Mouse (Mus musculus): Measurements from ENCODE around the gene Mterf4. TPM values are rescaled to one million over a fixed set of nuclear protein-coding genes. Genes with fewer than 3 reads are reported as not detected.
"Not testable (repeated sequence)": the region's sequence is repeated elsewhere in the genome, so short reads cannot be mapped to it uniquely, and the experiment has no call there.

Gene Mterf4
- polyA plus RNA-seq (2015; fragmentation: Nextera tagmentation; extraction: Ambion mirVana) = 20.1 and 21.5 TPM in 2 replicates

DNA sequence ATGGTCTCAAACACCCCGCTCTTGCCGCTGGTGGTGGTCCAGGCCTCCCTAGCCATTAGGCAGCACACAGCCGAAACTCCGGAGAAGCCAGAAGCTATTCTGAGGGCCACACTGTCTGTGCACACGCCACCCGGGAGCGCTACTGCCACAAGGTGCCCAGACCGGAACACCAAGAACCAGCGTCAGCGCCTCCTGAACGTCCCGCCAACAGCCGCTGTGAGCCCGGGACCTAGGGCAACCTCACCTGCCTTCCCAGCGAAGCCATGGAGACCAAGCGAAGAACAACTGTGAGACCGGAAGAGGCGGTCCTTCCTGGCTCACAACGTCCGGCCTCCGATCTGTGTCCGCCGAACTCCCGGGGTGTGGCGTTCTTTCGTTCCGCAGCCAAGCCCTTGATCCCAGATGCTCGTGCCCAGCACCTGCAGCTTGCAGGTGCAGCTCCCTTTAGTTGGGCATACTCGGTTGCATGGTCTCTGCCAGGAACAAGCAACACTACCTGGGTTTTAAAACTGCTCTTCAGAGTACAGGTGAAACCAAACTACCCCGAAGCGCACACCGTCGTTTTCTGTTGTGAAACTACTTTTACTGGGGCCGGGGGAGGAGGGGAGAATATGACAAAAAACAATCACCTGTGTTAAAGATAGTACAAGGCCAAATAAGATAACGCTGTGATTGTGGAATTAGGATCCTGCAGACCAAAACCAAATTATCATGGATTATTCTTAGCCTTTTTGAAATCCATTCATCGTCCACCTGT is at the start of gene Mterf4:
Gene Mterf4, minus strand, starts transcription at position 335 of the 757 bp plus-strand sequence.
- DNase-seq (ENCODE audit: low spot score) = peak; percentile 84

DNA sequence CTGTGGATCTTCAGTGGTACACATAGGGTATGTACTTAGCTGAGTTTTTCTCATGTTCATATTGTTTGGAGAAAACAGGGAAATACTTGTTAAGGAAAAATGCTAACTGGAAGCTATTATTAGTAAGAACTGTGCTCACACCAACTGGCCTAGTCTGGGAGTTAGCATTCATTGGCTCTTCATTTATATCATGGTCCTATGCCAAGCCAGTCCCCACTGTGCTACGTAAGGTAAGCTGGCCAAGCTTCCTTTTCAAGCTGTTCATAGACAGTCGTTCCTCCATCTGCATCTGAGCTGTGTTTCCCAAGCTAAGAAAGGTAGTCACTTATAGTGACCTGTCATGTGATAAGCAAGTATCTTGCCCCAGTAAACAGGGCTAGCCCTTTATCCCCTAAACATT is 47.0 kb upstream of the Mterf4 start:
- no peak for DNase-seq (ENCODE audit: low spot score)

GRCm38 (mm10) chr1:93349701-93350100 is 44.0 kb upstream of the Mterf4 start:
- no peak for DNase-seq (ENCODE audit: low spot score)

- no peak for DNase-seq (ENCODE audit: low spot score)
These were observed 41.5 kb upstream of the Mterf4 start for GRCm38 (mm10) chr1:93347176-93347575.

DNA sequence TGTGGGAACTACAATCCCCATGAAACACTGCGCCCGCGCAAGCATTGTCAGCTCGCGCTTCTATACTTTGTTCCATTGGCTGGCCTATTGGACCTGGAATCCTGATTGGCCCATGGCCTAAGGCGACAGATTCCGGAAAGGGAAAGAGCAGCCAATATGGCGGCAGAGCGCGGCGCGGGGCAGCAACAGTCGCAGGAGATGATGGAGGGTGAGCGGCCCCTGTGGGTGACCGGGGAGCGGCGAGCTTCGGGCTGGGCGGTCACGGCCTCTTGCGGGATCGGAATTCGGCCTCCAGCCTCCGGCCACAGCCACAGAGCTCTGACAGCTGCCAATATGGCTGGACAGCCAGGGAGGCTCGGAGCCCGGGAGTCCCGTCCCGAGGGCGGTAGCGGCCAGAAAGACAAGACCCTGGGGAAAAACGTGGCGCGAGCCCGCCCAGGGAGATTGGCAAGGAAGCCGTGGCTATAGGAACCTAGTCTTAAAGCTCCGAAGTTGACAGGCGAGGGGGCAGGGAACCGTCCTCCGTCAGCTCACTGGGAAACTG is 37.9 kb upstream of the Mterf4 start:
- peak; percentile 96 for DNase-seq (ENCODE audit: low spot score)

GRCm38 (mm10) chr1:93342648-93343503 is 37.2 kb upstream of the Mterf4 start, which contains the start of the genes Ppp1r7 and Pask:
Gene Ppp1r7 (plus strand): TSS chr1:93342854.
Gene Pask (minus strand): TSS chr1:93343482.
- DNase-seq (ENCODE audit: low spot score) = peak; percentile 96

DNA sequence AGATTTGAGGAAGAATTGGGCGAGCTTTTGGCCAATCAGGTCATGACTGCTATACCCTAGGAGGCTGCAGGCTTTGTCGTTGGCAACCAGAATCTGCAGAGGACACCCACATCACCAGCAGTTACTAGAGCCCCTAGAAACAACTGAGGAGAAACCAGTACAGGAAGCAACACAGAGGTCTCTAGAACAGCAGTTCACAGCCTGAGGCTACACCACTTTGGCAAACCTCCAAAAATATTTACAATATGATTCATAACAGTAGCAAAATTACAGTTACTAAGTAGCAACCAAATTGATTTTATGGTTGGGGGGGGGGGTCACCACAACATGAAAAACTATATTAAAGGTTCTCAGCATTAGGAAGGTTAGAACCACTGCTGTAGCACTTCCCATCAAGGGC is 28.9 kb upstream of the Mterf4 start:
- DNase-seq (ENCODE audit: low spot score) = no peak

GRCm38 (mm10) chr1:93326446-93326845 is 20.7 kb upstream of the Mterf4 start:
- no peak for DNase-seq (ENCODE audit: low spot score)

- DNase-seq (ENCODE audit: low spot score) = no peak
These were observed 18.3 kb upstream of the Mterf4 start for GRCm38 (mm10) chr1:93323973-93324372.

DNA sequence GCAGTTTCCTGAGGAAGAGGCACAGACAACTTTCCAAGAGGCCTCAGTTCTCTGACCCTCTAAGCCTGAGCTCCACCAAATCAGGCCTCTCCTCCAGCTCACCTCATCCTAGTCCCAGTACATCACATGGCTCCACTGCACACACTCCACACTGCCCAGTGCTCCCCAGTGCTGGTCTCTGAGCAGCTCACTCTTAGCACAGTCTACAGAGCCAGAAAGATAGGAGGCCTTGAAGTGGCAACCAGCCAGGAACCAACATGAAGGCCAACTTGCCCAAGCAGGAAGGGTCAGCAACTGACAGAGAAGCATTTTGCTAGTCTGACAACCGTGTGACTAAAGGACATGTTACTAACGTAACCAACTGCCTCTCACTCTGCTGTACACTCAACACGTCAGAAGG is 5.1 kb downstream of the Mterf4 start:
- DNase-seq (ENCODE audit: low spot score) = no peak

DNA sequence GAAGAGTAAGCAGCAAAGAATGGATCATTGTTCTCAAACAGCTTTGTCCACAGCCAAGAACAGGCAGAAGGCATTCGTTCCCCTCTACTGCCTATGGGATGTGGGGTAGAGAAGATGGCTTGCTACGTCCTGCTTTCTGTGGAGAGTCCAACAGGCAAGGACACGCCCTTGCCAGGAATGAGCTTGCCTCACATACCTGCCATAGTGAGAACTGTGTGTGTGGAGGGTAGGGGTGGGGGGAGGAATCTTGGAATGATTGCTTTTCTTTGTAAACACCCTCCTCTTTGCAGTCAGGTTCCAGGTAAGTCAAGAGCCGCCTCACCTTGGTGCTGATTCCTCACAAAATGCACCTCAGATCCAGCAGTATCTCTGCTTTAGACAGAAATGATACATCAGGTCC is 5.9 kb downstream of the Mterf4 start:
- DNase-seq (ENCODE audit: low spot score) = no peak

GRCm38 (mm10) chr1:93294491-93294890 is 11.2 kb downstream of the Mterf4 start:
- DNase-seq (ENCODE audit: low spot score) = not testable (repeated sequence)

DNA sequence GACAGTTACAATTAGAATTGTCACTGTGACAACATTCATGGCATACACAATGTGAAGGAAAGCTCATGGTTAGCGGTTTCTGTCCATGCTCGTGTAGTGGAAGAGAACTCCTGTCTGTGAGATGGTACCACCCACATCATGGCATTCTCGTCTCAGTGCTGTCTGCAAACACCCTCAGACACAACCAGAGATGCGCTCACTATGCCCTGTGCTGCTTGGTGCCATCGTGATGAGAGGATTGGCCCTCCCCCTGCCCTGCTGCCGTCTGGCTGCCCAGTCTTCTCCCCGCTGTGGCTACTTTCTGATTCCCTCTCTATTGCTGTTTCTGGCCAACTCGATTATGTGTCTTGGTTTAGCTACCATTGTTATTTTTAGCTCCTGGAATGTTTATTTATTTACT is 13.7 kb downstream of the Mterf4 start:
- no peak for DNase-seq (ENCODE audit: low spot score)

GRCm38 (mm10) chr1:93291591-93291990 is 14.1 kb downstream of the Mterf4 start:
- no peak for DNase-seq (ENCODE audit: low spot score)

GRCm38 (mm10) chr1:93290956-93291355 is 14.8 kb downstream of the Mterf4 start:
- no peak for DNase-seq (ENCODE audit: low spot score)

DNA sequence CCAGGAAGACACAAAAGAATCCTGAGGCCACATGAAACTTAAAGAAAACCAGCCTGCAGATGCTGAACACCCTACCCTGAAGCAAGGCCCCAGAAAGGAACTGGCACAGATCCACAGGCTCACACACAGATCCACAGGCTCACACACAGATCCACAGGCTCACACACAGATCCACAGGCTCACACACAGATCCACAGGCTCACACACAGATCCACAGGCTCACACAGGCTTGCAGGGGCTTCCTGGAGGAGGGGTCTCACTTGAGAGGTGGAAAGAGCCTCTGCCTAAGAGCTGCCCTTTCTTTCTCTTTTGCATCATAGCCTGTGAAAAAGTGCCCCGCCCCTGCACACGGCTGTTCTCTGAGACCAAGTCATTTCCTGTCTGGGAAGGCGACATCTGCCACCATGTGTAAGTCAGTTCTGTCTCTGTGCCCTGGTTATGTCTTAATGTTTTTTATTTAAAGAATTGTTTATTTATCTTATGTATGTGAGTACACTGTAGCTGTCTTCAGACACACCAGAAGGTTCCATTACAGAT is 16.0 kb downstream of the Mterf4 start:
- peak; percentile 40 for DNase-seq (ENCODE audit: low spot score)

- DNase-seq (ENCODE audit: low spot score) = no peak
These were observed 28.7 kb downstream of the Mterf4 start for GRCm38 (mm10) chr1:93277041-93277440.

GRCm38 (mm10) chr1:93275561-93275960 is 30.2 kb downstream of the Mterf4 start:
- DNase-seq (ENCODE audit: low spot score) = no peak

DNA sequence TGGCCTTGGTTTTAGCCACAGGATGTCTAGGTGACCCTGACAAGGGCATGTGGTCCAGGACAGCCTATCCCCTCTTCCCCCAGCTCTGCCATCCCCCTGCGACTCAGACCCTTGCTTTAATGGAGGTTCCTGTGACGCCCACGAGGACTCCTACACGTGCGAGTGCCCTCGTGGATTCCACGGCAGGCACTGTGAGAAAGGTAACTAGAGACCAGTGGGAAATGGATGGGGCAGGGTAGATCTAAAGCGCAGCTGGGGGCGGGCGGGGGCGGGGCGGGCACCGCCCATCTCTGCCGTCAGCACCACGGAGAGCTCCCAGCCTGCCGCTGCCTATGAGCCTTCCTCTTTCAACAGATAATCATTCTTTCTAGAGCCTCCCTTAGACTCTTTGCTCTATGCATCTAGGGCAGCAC is 33.3 kb downstream of the Mterf4 start:
- peak; percentile 58 for DNase-seq (ENCODE audit: low spot score)

- no peak for DNase-seq (ENCODE audit: low spot score)
These were observed 34.0 kb downstream of the Mterf4 start for GRCm38 (mm10) chr1:93271751-93272150.

DNA sequence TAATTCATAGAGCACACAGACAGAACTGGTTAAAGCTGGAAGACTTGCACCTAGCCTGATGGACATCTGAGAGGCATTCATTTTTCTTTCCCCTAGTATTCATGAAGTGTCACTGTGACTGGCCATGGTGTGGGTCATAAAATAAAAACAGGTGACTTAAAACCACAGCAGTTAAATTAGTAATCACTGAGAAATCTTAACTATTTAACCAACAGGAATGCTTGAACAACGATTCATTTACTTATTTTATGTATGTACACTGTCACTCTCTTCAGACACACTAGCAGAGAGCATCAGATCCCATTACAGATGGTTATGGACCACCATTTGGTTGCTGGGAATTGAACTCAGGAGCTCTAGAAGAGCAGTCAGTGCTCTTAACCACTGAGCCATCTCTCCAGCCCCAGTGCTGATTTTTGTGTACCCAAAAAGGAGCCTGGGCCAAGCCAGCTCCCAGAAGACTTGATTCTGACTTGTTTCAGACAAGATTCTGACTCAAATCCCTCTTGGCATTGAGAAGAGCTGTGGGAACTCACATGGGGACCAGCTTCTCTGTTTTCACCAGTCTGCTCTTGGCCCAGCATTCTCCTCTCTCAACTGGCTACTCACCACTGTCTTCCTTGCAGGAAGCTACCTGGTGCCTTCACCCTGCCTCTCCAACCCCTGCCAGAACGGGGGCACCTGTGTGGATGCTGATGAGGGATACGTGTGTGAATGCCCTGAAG is 35.0 kb downstream of the Mterf4 start:
- no peak for DNase-seq (ENCODE audit: low spot score)

Data from thymus, postnatal 0 days (tissue).